Mouse (Mus musculus): ENCODE data around the gene 1700014D04Rik.

- TF ChIP-seq POLR2A (IDR thresholded peaks at IDR 0.05; ENCODE audit: borderline replicate concordance, insufficient read depth, low read length): no peak
- no peak for TF ChIP-seq CTCF (IDR thresholded peaks at IDR 0.05; ENCODE audit: borderline replicate concordance, insufficient read depth, low read depth, low read length)
Measured at GRCm38 (mm10) chr13:59779213-59779612, 32.7 kb upstream of the 1700014D04Rik start.

Data from cerebellum, adult 2 months (tissue).